Mouse (Mus musculus) midbrain, embryonic 14.5 days (tissue): ENCODE data around the gene Prim1. TPM values are rescaled to one million over a fixed set of nuclear protein-coding genes. Genes with fewer than 3 reads are reported as not detected.
"Not testable (repeated sequence)": the region's sequence is repeated elsewhere in the genome, so short reads cannot be mapped to it uniquely, and the experiment has no call there.

ENCODE experiments used
- ATAC-seq: fragments of 200-750 bp; cut with Nextera tagmentation; 2 replicates; pipeline ENCODE4 v1.8.0; 2017; ENCODE audit warnings: moderate number of reproducible peaks, moderate library complexity; ENCODE audit not compliant: low FRiP score, low TSS enrichment
- DNase-seq: peaks from one replicate; pipeline ENCODE4 v3.0.0-alpha.2; 2015
- H3K27ac ChIP-seq: fragments of 300-500 bp; sonication (generic); replicated peaks from 2 replicates; pipeline ENCODE4 v1.5.1; 2014; ENCODE audit warnings: mild to moderate bottlenecking, low read depth, low read length, moderate library complexity
- H3K27me3 ChIP-seq: fragments of 300-500 bp; sonication (generic); 2 replicates; pipeline ENCODE4 v1.6.1; 2014; ENCODE audit warnings: low read length, control low read depth, mixed read lengths; ENCODE audit not compliant: control insufficient read depth, insufficient read depth
- H3K36me3 ChIP-seq: fragments of 300-500 bp; sonication (generic); 2 replicates; pipeline ENCODE4 v1.6.1; 2014; ENCODE audit warnings: low read length, control low read depth; ENCODE audit not compliant: control insufficient read depth, insufficient read depth
- H3K4me1 ChIP-seq: fragments of 300-500 bp; sonication (generic); 2 replicates; pipeline ENCODE4 v1.6.1; 2014; ENCODE audit warnings: mild to moderate bottlenecking, antibody characterized with exemption, low read length, control low read depth; ENCODE audit not compliant: control insufficient read depth, insufficient read depth
- H3K4me2 ChIP-seq: fragments of 300-500 bp; sonication (generic); 2 replicates; pipeline ENCODE4 v1.6.1; 2014; ENCODE audit warnings: mild to moderate bottlenecking, low read length, moderate library complexity
- H3K4me3 ChIP-seq: fragments of 300-500 bp; sonication (generic); replicated peaks from 2 replicates; pipeline ENCODE4 v1.5.1; 2014; ENCODE audit warnings: low read depth, low read length
- H3K9ac ChIP-seq: fragments of 300-500 bp; sonication (generic); replicated peaks from 2 replicates; pipeline ENCODE4 v1.6.1; 2014; ENCODE audit warnings: mild to moderate bottlenecking, low read length, moderate library complexity
- H3K9me3 ChIP-seq: fragments of 300-500 bp; sonication (generic); 2 replicates; pipeline ENCODE4 v1.6.1; 2016; ENCODE audit warnings: low read length, control low read depth, mixed read lengths; ENCODE audit not compliant: control insufficient read depth
- WGBS: fragments of 180-500 bp; shearing (Covaris S2); extraction: QIAGEN DNeasy Blood & Tissue Kit; methylation state at CpG from one replicate; pipeline ENCODE4 v1.1.7; 2014; 5-methylcytosine and 5-hydroxymethylcytosine counted together
- polyA plus RNA-seq: library from polyadenylated mRNA; unstranded; fragments of >200 nt; fragmentation: Nextera tagmentation; extraction: Ambion mirVana; gene quantifications from 2 replicates; pipeline ENCODE4 v1.2.1, GENCODE M21; 2014

Gene Prim1
- polyA plus RNA-seq, 1 experiment from 2014 or later, result 42.7 TPM

- Histone ChIP-seq H3K9ac (no peak overlapping the region), H3K27ac (no peak overlapping the region), H3K4me3 (no peak overlapping the region), H3K9me3 (no peaks in the 10 kb centered on the region), H3K4me1 (peaks cover under 1% of the 10 kb centered on the region), H3K27me3 (no peaks in the 10 kb centered on the region), H3K36me3 (peaks cover 79% of the 10 kb centered on the region), H3K4me2 (no peak overlapping the region)
- ATAC-seq (no peak), DNase-seq (no peak)
- WGBS, result 91% methylated on average over 3 of the region's 3 CpGs
Observed at GRCm38 (mm10) chr10:128042466-128042865, 27.5 kb downstream of the Prim1 start.

GRCm38 (mm10) chr10:128043041-128043835, 28.3 kb downstream of the Prim1 start:
- H3K4me2 ChIP-seq, result no peak overlapping the region
- H3K4me1 ChIP-seq, result no peaks in the 10 kb centered on the region
- 80% methylated on average over 3 of the region's 3 CpGs for WGBS
- H3K9ac ChIP-seq, result no peak overlapping the region
- no peak overlapping the region for H3K27ac ChIP-seq
- no peaks in the 10 kb centered on the region for H3K9me3 ChIP-seq
- no peaks in the 10 kb centered on the region for H3K27me3 ChIP-seq
- H3K36me3 ChIP-seq, result peaks cover 87% of the 10 kb centered on the region
- no peak overlapping the region for H3K4me3 ChIP-seq
- DNase-seq (no peak), ATAC-seq (no peak)

GRCm38 (mm10) chr10:128048157-128048556, 33.2 kb downstream of the Prim1 start:
- WGBS, result 96% methylated on average over 8 of the region's 8 CpGs
- Histone ChIP-seq H3K36me3 (peaks cover 76% of the 10 kb centered on the region), H3K4me2 (no peak overlapping the region)

GRCm38 (mm10) chr10:128049741-128050140, 34.8 kb downstream of the Prim1 start:
- Histone ChIP-seq H3K36me3 (peaks cover 60% of the 10 kb centered on the region), H3K4me1 (no peaks in the 10 kb centered on the region), H3K4me3 (no peak overlapping the region), H3K9me3 (no peaks in the 10 kb centered on the region), H3K27me3 (no peaks in the 10 kb centered on the region), H3K4me2 (no peak overlapping the region), H3K27ac (no peak overlapping the region), H3K9ac (no peak overlapping the region)
- ATAC-seq (no peak), DNase-seq (no peak)
- 97% methylated on average over 2 of the region's 2 CpGs for WGBS

More at GRCm38 (mm10) chr10:128048157-128048556, 33.2 kb downstream of the Prim1 start:
- no peak overlapping the region for H3K9ac ChIP-seq
- no peak overlapping the region for H3K4me3 ChIP-seq
- DNase-seq (no peak), ATAC-seq (no peak)
- no peaks in the 10 kb centered on the region for H3K4me1 ChIP-seq
- no peak overlapping the region for H3K27ac ChIP-seq
- H3K9me3 ChIP-seq, result no peaks in the 10 kb centered on the region
- no peaks in the 10 kb centered on the region for H3K27me3 ChIP-seq

GRCm38 (mm10) chr10:128050355-128050754, 35.4 kb downstream of the Prim1 start:
- Histone ChIP-seq H3K9ac (no peak overlapping the region), H3K4me2 (no peak overlapping the region), H3K9me3 (no peaks in the 10 kb centered on the region), H3K4me3 (no peak overlapping the region), H3K4me1 (no peaks in the 10 kb centered on the region), H3K27ac (no peak overlapping the region), H3K36me3 (peaks cover 55% of the 10 kb centered on the region), H3K27me3 (no peaks in the 10 kb centered on the region)
- ATAC-seq, result no peak
- 85% methylated on average over 2 of the region's 2 CpGs for WGBS
- DNase-seq, result no peak

- no peak overlapping the region for H3K9ac ChIP-seq
- ATAC-seq (no peak), DNase-seq (no peak)
- H3K4me3 ChIP-seq, result no peak overlapping the region
- WGBS, result 97% methylated on average over 5 of the region's 5 CpGs
- H3K27me3 ChIP-seq, result no peaks in the 10 kb centered on the region
- peaks cover 44% of the 10 kb centered on the region for H3K36me3 ChIP-seq
- H3K4me2 ChIP-seq, result no peak overlapping the region
- H3K4me1 ChIP-seq, result no peaks in the 10 kb centered on the region
- no peaks in the 10 kb centered on the region for H3K9me3 ChIP-seq
- H3K27ac ChIP-seq, result no peak overlapping the region
Observed at GRCm38 (mm10) chr10:128051589-128051988, 36.6 kb downstream of the Prim1 start.

- H3K4me1 ChIP-seq, H3K9ac ChIP-seq, H3K27me3 ChIP-seq, DNase-seq, ATAC-seq, H3K4me3 ChIP-seq, H3K27ac ChIP-seq, H3K9me3 ChIP-seq, H3K4me2 ChIP-seq: not testable (repeated sequence)
- 95% methylated on average over 1 of the region's 2 CpGs for WGBS
- peaks cover 40% of the 10 kb centered on the region for H3K36me3 ChIP-seq
Observed at GRCm38 (mm10) chr10:128052136-128052535, 37.2 kb downstream of the Prim1 start.

- no peak overlapping the region for H3K4me2 ChIP-seq
- WGBS, result 93% methylated on average over 8 of the region's 8 CpGs
- H3K4me3 ChIP-seq, result no peak overlapping the region
- DNase-seq (no peak), ATAC-seq (no peak)
- no peaks in the 10 kb centered on the region for H3K27me3 ChIP-seq
- H3K36me3 ChIP-seq, result peaks cover 33% of the 10 kb centered on the region
- peaks cover 6% of the 10 kb centered on the region for H3K4me1 ChIP-seq
- no peaks in the 10 kb centered on the region for H3K9me3 ChIP-seq
- H3K9ac ChIP-seq, result no peak overlapping the region
- no peak overlapping the region for H3K27ac ChIP-seq
Observed at GRCm38 (mm10) chr10:128053001-128053400, 38.0 kb downstream of the Prim1 start.

GRCm38 (mm10) chr10:128058184-128058583, 43.2 kb downstream of the Prim1 start:
- WGBS, result under 1% methylated on average over 18 of the region's 18 CpGs
- peak overlapping the region; percentile 88 for H3K4me3 ChIP-seq

More at GRCm38 (mm10) chr10:128058184-128058583, 43.2 kb downstream of the Prim1 start:
- Histone ChIP-seq H3K27me3 (no peaks in the 10 kb centered on the region), H3K27ac (peak overlapping the region; percentile 99), H3K4me2 (peak overlapping the region; percentile 90), H3K9me3 (no peaks in the 10 kb centered on the region), H3K4me1 (peaks cover 17% of the 10 kb centered on the region), H3K36me3 (0 out of 2 replicates have a peak, but pooled peaks cover 5% of the 10 kb centered on the region), H3K9ac (peak overlapping the region; percentile 89)
- ATAC-seq (no peak), DNase-seq (no peak)
